Mouse (Mus musculus) layer of hippocampus, adult 9-11 months (tissue): ENCODE results near the gene Akr1b10.
"Not testable (repeated sequence)": the region's sequence is repeated elsewhere in the genome, so short reads cannot be mapped to it uniquely, and the experiment has no call there.

Source experiments
- DNase-seq: peaks from one replicate; pipeline ENCODE4 v3.0.0; 2022

The Akr1b10 gene

DNA sequence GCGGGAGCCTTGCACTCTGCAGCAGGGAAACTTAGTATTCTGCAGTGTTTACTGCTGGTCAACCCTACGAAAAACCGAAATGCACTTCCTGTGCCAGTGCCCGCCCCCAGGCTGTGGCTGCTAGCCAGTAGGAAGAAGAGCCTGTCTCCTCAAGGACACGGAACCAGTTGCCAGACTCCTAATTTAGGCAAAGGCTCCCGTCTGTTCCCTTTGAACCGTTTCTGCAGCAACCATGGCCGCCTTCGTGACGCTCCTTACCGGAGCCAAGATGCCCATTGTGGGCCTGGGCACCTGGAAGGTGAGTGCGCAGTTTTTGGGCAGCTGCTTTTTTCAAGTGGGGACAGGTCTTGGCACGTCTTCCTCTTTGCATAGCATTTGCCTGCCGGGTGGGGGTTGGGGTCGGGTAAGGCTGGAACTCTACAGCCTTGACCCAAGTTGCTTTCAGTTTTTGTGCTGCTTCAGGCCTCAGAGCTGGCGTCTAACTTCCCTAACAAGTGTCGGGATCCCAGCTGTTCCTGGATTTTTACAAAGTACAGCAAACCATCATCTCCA is at the start of gene Akr1b10:
TSS of gene Akr1b10 (plus strand) at position 109 of the 552 bp plus-strand sequence.
- peak; percentile 86 for DNase-seq

- DNase-seq = no peak
Observed at GRCm38 (mm10) chr6:34334673-34335072, 49.3 kb upstream of the Akr1b10 start.

GRCm38 (mm10) chr6:34337799-34338198 is 46.2 kb upstream of the Akr1b10 start:
- DNase-seq = no peak

GRCm38 (mm10) chr6:34341991-34342390 is 42.0 kb upstream of the Akr1b10 start:
- DNase-seq = no peak

DNA sequence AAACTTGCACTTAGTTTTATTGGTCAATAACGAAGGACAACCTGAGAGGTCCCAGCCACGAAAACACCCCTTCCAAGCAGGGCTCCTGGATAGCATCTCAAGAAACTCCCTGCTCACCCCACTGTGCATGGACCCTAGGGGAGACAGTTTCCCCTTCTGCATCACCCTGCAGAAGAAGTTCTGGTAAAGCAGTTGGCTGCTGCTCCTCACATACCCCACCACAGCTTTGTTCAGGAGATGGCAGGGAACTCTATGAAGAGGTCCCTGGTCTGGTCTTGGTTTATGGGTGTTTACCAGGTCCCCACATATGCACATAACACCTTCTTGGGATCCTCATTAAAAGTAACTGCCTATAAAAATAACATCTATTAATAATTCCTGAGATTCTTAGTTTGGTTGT is 41.5 kb upstream of the Akr1b10 start:
- no peak for DNase-seq

- no peak for DNase-seq
Observed at GRCm38 (mm10) chr6:34343426-34343825, 40.6 kb upstream of the Akr1b10 start.

DNA sequence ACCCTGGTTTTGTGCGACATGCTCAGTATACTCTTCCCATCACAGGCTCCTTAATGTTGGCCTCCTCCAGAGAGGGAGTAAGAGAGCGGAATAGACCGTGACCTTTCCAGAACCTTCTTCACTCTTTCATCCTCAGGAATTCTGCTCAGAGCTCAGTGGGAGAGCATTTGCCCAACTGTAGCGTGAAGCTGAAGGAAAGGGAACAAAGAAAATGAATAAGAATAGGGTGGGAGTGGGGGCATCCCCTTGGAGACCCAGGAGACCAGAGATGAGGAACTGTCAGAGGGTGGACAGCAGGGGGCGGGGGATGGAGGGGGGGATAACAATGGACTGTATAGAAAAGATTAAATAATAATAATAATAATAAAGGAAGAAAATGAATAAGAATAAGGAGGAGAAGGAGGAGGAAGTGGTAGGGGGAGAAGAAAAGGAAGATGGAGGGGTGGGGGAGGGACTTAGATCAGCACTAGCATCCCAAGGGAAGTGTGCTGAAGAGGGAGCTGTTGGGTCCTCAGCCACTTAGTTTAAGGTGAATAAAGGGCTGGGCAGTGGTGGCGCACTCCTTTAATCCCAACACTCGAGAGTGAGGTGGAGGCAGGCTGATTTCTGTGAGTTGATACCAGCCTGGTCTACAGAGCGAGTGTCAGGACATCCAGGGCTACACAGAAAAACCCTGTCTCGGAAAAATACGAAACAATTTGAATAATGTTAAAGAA is 39.7 kb upstream of the Akr1b10 start:
- DNase-seq = no peak

DNA sequence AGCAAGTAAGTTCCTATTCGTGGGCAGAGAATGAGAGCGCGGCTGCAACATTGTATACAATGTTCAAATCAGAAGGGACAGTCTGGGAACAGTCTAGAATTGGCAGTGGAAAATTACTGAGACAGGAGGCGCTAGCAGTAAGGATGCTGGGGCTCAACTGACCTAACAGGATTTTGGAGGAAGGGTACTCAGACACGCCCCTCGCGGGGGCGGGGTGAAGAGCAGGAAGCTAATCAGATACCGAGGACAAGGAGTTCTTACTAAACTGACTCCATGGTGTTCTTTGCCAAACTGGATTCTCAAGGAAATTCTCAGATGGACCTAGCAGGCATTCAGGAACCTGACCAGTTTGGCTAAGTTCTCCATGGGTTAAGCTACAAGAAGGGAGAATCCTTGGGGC is 39.1 kb upstream of the Akr1b10 start:
- no peak for DNase-seq

DNA sequence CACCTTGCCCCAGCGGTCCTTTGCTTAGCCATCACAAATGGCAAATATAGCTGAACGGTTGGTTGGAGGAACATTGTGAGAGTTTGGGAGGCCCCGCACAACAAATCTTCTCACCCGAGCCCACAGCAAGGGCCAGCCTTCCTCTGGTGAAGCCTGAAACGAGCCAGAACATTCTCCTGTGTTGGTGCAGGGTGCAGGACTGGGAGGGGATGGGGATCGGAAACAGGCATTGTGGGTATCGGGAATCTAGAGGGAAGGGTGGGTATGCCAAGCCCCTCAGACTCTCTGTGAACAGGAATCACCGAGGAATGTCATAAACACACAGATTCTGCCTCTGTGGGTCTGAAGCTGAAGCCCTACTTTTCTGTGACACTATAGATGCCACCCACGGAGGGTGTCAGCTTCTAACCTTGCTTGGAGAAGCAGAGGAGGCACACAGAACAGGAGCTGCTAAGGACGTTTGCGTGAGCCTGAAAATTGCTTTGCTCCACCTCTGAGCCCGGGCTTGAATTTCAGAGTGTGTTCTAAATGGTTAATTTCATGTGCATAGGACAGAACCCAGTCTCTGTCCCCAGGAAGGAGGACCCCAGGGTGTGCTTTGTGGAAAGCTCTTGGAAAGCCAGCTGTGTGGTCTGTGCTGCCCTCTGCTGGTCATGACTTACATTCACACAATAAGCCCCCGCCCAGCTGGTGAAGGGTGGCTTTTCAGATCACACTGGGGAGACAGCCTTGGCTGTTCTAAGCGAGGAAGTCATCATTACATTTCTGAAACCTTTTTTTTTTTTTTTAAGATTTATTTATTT is 37.7 kb upstream of the Akr1b10 start:
- DNase-seq = peak; percentile 58

DNA sequence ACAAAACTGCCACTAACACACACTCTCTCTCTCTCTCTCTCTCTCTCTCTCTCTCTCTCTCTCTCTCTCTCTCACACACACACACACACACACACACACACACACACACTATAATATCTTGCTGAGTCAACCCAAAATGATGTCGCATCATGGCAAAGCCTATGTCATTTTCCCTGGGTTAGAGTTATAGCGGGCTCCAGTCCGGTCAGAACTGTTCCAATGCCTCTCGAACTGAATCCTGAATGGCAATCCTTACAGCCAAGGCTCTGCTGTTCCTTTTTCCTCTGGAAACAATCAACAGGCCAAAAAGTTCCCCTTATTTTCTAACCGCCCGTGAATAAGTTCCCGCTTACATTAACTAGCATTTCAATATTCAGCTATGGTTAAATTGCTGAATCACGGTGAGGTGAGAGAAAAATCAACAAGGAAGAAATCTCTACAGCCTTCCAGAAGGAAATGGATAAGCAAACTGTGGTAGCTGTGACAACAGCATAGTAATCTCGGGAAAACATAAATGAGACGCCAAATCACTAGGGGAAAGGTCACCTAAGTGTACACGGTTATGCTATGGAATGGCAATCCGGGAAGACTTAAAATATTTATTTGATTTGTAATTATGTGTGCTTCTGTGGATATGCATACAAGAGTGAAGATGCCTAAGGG is 33.9 kb upstream of the Akr1b10 start:
- DNase-seq = no peak

DNA sequence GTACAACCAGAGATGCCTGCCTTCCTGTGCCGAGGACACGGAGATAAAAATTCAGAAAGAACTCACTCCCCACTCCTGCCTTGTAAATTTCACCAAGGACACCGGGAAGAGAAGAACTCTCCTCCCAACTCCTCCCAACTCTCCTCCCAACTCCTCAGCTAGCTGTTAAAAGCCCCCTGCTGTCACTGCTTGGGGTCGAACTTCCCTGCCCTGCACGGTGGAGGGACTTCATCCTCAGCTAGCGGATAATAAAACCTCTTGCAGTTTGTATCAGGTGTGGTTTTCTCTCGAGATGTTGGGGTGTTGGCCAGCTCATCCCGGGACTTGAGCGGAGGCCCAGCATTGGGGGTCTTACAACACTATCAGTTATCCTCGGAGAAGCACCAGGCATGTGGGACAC is 32.5 kb upstream of the Akr1b10 start:
- DNase-seq = not testable (repeated sequence)

DNA sequence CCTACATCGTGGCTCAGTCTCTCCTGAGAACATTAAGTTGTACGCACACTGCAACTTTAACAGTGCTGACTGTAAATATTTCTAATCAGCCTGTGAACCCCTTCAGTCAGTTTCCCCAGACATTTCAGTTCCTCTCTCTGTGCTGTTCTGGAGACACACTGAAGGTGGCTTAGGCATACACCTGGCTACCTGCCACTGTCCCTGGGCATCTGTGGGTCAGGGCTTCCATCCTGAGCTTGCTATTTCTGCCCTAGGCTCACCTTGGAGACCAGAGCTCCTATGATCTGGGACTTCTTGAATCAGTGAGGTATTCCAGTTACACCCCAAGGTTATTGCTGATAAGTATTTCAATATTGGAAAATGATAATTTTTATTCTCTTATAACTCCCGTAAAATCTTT is 31.6 kb upstream of the Akr1b10 start:
- DNase-seq = no peak

- DNase-seq = no peak
Observed at GRCm38 (mm10) chr6:34353658-34354353, 30.2 kb upstream of the Akr1b10 start, which contains the start of gene Akr1b8. Gene Akr1b8, plus strand, starts transcription at chr6:34354119.

GRCm38 (mm10) chr6:34354354-34355348 is 29.4 kb upstream of the Akr1b10 start:
- no peak for DNase-seq

- DNase-seq = no peak
Observed at GRCm38 (mm10) chr6:34355349-34355747, 28.7 kb upstream of the Akr1b10 start.

DNA sequence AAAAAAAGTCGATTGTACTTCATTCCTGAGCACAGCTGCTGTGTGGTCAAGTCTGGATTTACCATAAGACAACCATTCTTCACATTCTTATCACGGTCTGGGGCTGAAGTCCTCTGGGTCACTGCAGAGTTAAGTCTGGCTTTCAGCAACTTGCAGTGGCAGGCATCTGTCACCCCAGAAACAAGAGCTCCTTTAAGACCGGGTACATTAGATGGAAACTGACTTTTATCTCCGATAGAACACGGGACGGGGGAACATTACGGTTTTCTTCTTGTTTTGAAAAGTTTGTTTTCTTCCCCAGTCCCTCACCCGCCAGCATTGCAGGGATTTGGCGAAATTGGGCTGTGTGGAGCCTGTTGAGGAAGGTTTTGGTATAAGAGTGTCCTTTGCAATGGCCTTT is 28.2 kb upstream of the Akr1b10 start:
- no peak for DNase-seq

- DNase-seq = no peak
Observed at GRCm38 (mm10) chr6:34364217-34365136, 19.5 kb upstream of the Akr1b10 start.

- no peak for DNase-seq
Observed at GRCm38 (mm10) chr6:34367998-34368397, 16.0 kb upstream of the Akr1b10 start.

GRCm38 (mm10) chr6:34370081-34370480 is 13.9 kb upstream of the Akr1b10 start:
- DNase-seq = no peak

DNA sequence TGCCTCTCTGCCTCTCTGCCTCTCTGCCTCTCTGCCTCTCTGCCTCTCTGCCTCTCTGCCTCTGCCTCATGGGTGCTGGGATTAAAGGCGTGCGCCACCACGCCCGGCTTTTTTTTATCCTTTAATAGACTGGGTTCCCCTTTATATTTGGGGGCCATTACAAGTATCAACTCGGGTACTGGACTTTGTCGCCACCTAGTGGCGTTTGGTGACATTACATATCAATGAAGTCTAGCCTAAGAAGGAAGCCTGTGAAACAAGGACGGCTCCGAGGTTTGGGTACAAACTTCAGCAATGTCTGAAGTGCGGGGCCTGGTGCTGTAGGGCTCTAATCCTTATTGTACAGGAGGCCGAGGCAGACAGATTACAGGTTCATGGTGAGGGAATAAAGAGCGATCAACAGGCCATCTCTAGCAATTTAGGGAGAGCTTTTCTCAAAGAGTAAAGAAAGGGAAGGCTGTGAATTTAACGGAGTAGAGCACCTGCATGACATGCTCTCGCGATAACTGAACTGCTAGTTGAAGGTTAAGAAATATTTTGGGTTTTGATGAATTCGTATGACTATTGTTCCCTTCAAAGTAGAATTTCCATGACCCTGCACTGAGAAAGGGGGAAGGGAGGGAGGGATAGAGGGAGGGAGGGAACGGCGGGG is 12.2 kb upstream of the Akr1b10 start:
- peak; percentile 78 for DNase-seq
